19 mouse cellular contexts compared by ENCODE assay signal in genomic region chrX:38423096-38423495, GRCm38 (mm10). TPM values are rescaled to one million over a fixed set of nuclear protein-coding genes. Genes with fewer than 3 reads are reported as not detected.
DNase-seq lines count a peak whose midpoint lies in the region; ATAC-seq and TF ChIP-seq lines count a peak whose summit lies in the region.
"Had no signal": no experiment of that assay in that cellular context is flagged by ENCODE, and none has a peak within 500 bp of the region (broad histone marks: within the 10 kb centered on the region; RNA-seq: fewer than 3 reads in every experiment).

No protein-coding gene starts in this region.

- no peak for TF ChIP-seq CTCF in gastrocnemius, adult 2 months (IDR thresholded peaks at IDR 0.05)

- H3K4me3 ChIP-seq in gastrocnemius, adult 2 months: no peak overlapping the region
- H3K4me3 ChIP-seq in heart, embryonic 16.5 days (ENCODE audit: low read length): no peak overlapping the region
- no peak overlapping the region for H3K4me3 ChIP-seq in heart, embryonic 11.5 days (ENCODE audit: low read depth, low read length)
- H3K4me3 ChIP-seq in kidney, embryonic 14.5 days (ENCODE audit: low read length): no peak overlapping the region
- H3K4me3 ChIP-seq: embryonic facial prominence, embryonic 13.5 days; forebrain, embryonic 12.5 days; heart, embryonic 10.5 days; hindbrain, embryonic 10.5 days; intestine, embryonic 15.5 days had no signal

- no peak overlapping the region for H3K4me2 ChIP-seq in heart, embryonic 16.5 days (ENCODE audit: low read depth, low read length)
- no peak overlapping the region for H3K4me2 ChIP-seq in heart, embryonic 11.5 days
- H3K4me2 ChIP-seq in kidney, embryonic 14.5 days (replicated peaks; ENCODE audit: low read depth, low read length): no peak overlapping the region
- H3K4me2 ChIP-seq: embryonic facial prominence, embryonic 13.5 days; forebrain, embryonic 12.5 days; hindbrain, embryonic 14.5 days; intestine, embryonic 15.5 days had no signal

- no peaks in the 10 kb centered on the region for H3K9me3 ChIP-seq in heart, embryonic 16.5 days (replicated peaks; ENCODE audit: control insufficient read depth, low read length)
- H3K9me3 ChIP-seq in heart, embryonic 11.5 days (replicated peaks; ENCODE audit: control insufficient read depth, low read length): no peaks in the 10 kb centered on the region
- no peaks in the 10 kb centered on the region for H3K9me3 ChIP-seq in kidney, embryonic 14.5 days (ENCODE audit: control insufficient read depth, low read length)
- H3K9me3 ChIP-seq: embryonic facial prominence, embryonic 13.5 days; forebrain, embryonic 12.5 days; heart, embryonic 10.5 days; hindbrain, embryonic 10.5 days; intestine, embryonic 15.5 days had no signal

- H3K9ac ChIP-seq in heart, embryonic 16.5 days (ENCODE audit: low read length): no peak overlapping the region
- H3K9ac ChIP-seq in heart, embryonic 11.5 days (ENCODE audit: low read depth, low read length): no peak overlapping the region
- no peak overlapping the region for H3K9ac ChIP-seq in kidney, embryonic 14.5 days (ENCODE audit: low read depth, low read length)
- H3K9ac ChIP-seq: embryonic facial prominence, embryonic 13.5 days; forebrain, embryonic 12.5 days; hindbrain, embryonic 14.5 days; intestine, embryonic 15.5 days had no signal

- H3K4me1 ChIP-seq in heart, embryonic 16.5 days (ENCODE audit: control insufficient read depth, insufficient read depth, low read length): 0 out of 2 replicates have a peak, but pooled peaks cover 2% of the 10 kb centered on the region
- no peaks in the 10 kb centered on the region for H3K4me1 ChIP-seq in heart, embryonic 11.5 days (ENCODE audit: control insufficient read depth, insufficient read depth, low read length)
- no peaks in the 10 kb centered on the region for H3K4me1 ChIP-seq in kidney, embryonic 14.5 days (ENCODE audit: control insufficient read depth, insufficient read depth, low read length)
- H3K4me1 ChIP-seq: embryonic facial prominence, embryonic 13.5 days; forebrain, embryonic 12.5 days; heart, embryonic 10.5 days; hindbrain, embryonic 10.5 days; intestine, embryonic 15.5 days had no signal

- WGBS in heart, embryonic 16.5 days: 55% methylated on average over 3 of the region's 3 CpGs
- WGBS in heart, embryonic 11.5 days (ENCODE audit: insufficient replicate concordance): 71% methylated on average over 3 of the region's 3 CpGs
- WGBS in kidney, embryonic 14.5 days: 81% methylated on average over 3 of the region's 3 CpGs

- intact Hi-C loops in gastrocnemius, adult 2 months (cut with DNase I): no loop called here

- no peaks in the 10 kb centered on the region for H3K27me3 ChIP-seq in heart, embryonic 16.5 days (ENCODE audit: control insufficient read depth, insufficient read depth, low read length)
- H3K27me3 ChIP-seq in heart, embryonic 11.5 days (ENCODE audit: control insufficient read depth, insufficient read depth, low read length): no peaks in the 10 kb centered on the region
- no peaks in the 10 kb centered on the region for H3K27me3 ChIP-seq in kidney, embryonic 14.5 days (ENCODE audit: control insufficient read depth, insufficient read depth, low read length)
- H3K27me3 ChIP-seq: embryonic facial prominence, embryonic 13.5 days; forebrain, embryonic 12.5 days; intestine, embryonic 15.5 days had no signal

- peak overlapping the region; percentile 46; the same call in 1 of the 2 replicates for H3K27ac ChIP-seq in gastrocnemius, adult 2 months
- peak overlapping the region; percentile 43; the same call in 1 of the 2 replicates for H3K27ac ChIP-seq in heart, embryonic 16.5 days (ENCODE audit: low read length)
- H3K27ac ChIP-seq in heart, embryonic 11.5 days (ENCODE audit: low read depth, low read length): no peak overlapping the region
- H3K27ac ChIP-seq in kidney, embryonic 14.5 days (ENCODE audit: low read depth, low read length): no peak overlapping the region
- H3K27ac ChIP-seq: embryonic facial prominence, embryonic 13.5 days; forebrain, embryonic 12.5 days; heart, embryonic 10.5 days; hindbrain, embryonic 10.5 days; hindbrain, embryonic 14.5 days; intestine, embryonic 15.5 days had no signal

- 0 out of 2 replicates have a peak, but pooled peaks cover 7% of the 10 kb centered on the region for H3K36me3 ChIP-seq in heart, embryonic 16.5 days (ENCODE audit: control insufficient read depth, insufficient read depth)
- no peaks in the 10 kb centered on the region for H3K36me3 ChIP-seq in heart, embryonic 11.5 days (ENCODE audit: control insufficient read depth, insufficient read depth, low read length)
- peaks cover 14% of the 10 kb centered on the region; the same call in 1 of the 2 replicates for H3K36me3 ChIP-seq in kidney, embryonic 14.5 days (ENCODE audit: control insufficient read depth, insufficient read depth, low read length)
- H3K36me3 ChIP-seq: intestine, embryonic 15.5 days had no signal

- no peak for ATAC-seq in heart, embryonic 16.5 days (replicated peaks; ENCODE audit: extremely low read depth, insufficient read depth, low FRiP score)
- ATAC-seq in heart, embryonic 11.5 days (replicated peaks; ENCODE audit: insufficient number of reproducible peaks, low FRiP score, low TSS enrichment): no peak
- no peak for ATAC-seq in kidney, embryonic 14.5 days (ENCODE audit: low FRiP score, low TSS enrichment)
- ATAC-seq: forebrain, embryonic 16.5 days; intestine, embryonic 15.5 days had no signal

- DNase-seq in gastrocnemius, adult 2 months: no peak
- no peak for DNase-seq in gastrocnemius, adult 18-20 months (ENCODE audit: low spot score)
- peak; percentile 13 to 35 for DNase-seq in kidney, postnatal 36 days
- DNase-seq: adrenal gland, adult 8-10 months; cerebellum, adult 18-20 months; cerebellum, adult 9-11 months; cerebellum, postnatal 36 days; gastrocnemius, postnatal 25 days; heart, postnatal 10 days had no signal

RNA-seq across cellular contexts. Expression of gene Lamp2, which starts 33.2 kb away (rescaled TPM):
- 10 to 100 TPM; 63.3 to 74.6 TPM for total RNA-seq in gastrocnemius, adult 2 months (2021)
- total RNA-seq in gastrocnemius, adult 18-20 months (2021): 10 to 100 TPM; 53.7 to 60.4 TPM
- 137 and 161 TPM in 2 replicates for polyA plus RNA-seq in heart, embryonic 16.5 days (2015; fragmentation: Nextera tagmentation; extraction: Ambion mirVana)
- 137 and 160 TPM in 2 replicates for polyA plus RNA-seq in heart, embryonic 11.5 days (2014; fragmentation: Nextera tagmentation; extraction: Ambion mirVana)
- polyA plus RNA-seq in kidney, embryonic 14.5 days (2014; fragmentation: Nextera tagmentation; extraction: Ambion mirVana): 113 and 155 TPM in 2 replicates

Comparison
In these comparisons a context has a peak if more than half of its experiments do, and no peak if none do; other contexts are left out.
1. H3K27ac ChIP-seq: peak in gastrocnemius, adult 2 months (single experiment) and heart, embryonic 16.5 days (single experiment); none in heart, embryonic 11.5 days (single experiment) and kidney, embryonic 14.5 days (single experiment).
2. DNase-seq: peak in kidney, postnatal 36 days (2 of 2); none in gastrocnemius, adult 2 months (single experiment) and gastrocnemius, adult 18-20 months (single experiment).